Mouse (Mus musculus) gastrocnemius, postnatal 10 days (tissue): ENCODE measurements around the gene Ammecr1. TPM values are rescaled to one million over a fixed set of nuclear protein-coding genes. Genes with fewer than 3 reads are reported as not detected.

ENCODE experiments used
- DNase-seq: peaks from one replicate; pipeline ENCODE4 v3.0.0; 2021; ENCODE audit warnings: mixed read lengths
- total RNA-seq, 2 experiments: library from RNA; stranded (reverse); gene quantifications; 2 replicates each; pipeline ENCODE4 v1.2.3; 2021

Ammecr1 gene
- total RNA-seq, 2 experiments from 2014 or later = 11.0 to 12.9 TPM

- DNase-seq = no peak
Measured at GRCm38 (mm10) chrX:142916719-142917118, 49.8 kb downstream of the Ammecr1 start.

- DNase-seq = no peak
Measured at GRCm38 (mm10) chrX:142914208-142914607, 52.3 kb downstream of the Ammecr1 start.

- no peak for DNase-seq
Measured at GRCm38 (mm10) chrX:142903854-142904253, 62.7 kb downstream of the Ammecr1 start.

- no peak for DNase-seq
Measured at GRCm38 (mm10) chrX:142902599-142902998, 63.9 kb downstream of the Ammecr1 start.

- no peak for DNase-seq
Measured at GRCm38 (mm10) chrX:142901915-142902314, 64.6 kb downstream of the Ammecr1 start.

- DNase-seq = no peak
Measured at GRCm38 (mm10) chrX:142898295-142898887, 68.1 kb downstream of the Ammecr1 start.

- DNase-seq = no peak
Measured at GRCm38 (mm10) chrX:142897477-142898000, 69.0 kb downstream of the Ammecr1 start.

GRCm38 (mm10) chrX:142895316-142895715 lies 71.2 kb downstream of the Ammecr1 start:
- no peak for DNase-seq

GRCm38 (mm10) chrX:142885962-142886361 lies 80.6 kb downstream of the Ammecr1 start:
- no peak for DNase-seq

GRCm38 (mm10) chrX:142883593-142883992 lies 82.9 kb downstream of the Ammecr1 start:
- no peak for DNase-seq

- DNase-seq = no peak
Measured at GRCm38 (mm10) chrX:142882255-142882654, 84.3 kb downstream of the Ammecr1 start.

- DNase-seq = no peak
Measured at GRCm38 (mm10) chrX:142869844-142870243, 96.7 kb downstream of the Ammecr1 start.

- DNase-seq = no peak
Measured at GRCm38 (mm10) chrX:142848032-142848431, 118.5 kb downstream of the Ammecr1 start.

- DNase-seq = no peak
Measured at GRCm38 (mm10) chrX:142846266-142846665, 120.3 kb downstream of the Ammecr1 start.

GRCm38 (mm10) chrX:142841916-142842315 lies 124.6 kb downstream of the Ammecr1 start:
- no peak for DNase-seq

GRCm38 (mm10) chrX:142839411-142839810 lies 127.1 kb downstream of the Ammecr1 start:
- no peak for DNase-seq

GRCm38 (mm10) chrX:142838841-142839240 lies 127.7 kb downstream of the Ammecr1 start:
- no peak for DNase-seq

- DNase-seq = no peak
Measured at GRCm38 (mm10) chrX:142837316-142837715, 129.2 kb downstream of the Ammecr1 start.

GRCm38 (mm10) chrX:142836399-142836798 lies 130.1 kb downstream of the Ammecr1 start:
- DNase-seq = no peak

GRCm38 (mm10) chrX:142834807-142835206 lies 131.7 kb downstream of the Ammecr1 start:
- DNase-seq = no peak

- no peak for DNase-seq
Measured at GRCm38 (mm10) chrX:142833164-142833796, 133.2 kb downstream of the Ammecr1 start.

- no peak for DNase-seq
Measured at GRCm38 (mm10) chrX:142832221-142832620, 134.3 kb downstream of the Ammecr1 start.

- DNase-seq = no peak
Measured at GRCm38 (mm10) chrX:142830572-142830971, 136.0 kb downstream of the Ammecr1 start.
